Mouse (Mus musculus) neural tube, embryonic 15.5 days (tissue): ENCODE results near the gene Tm4sf5. TPM values are rescaled to one million over a fixed set of nuclear protein-coding genes. Genes with fewer than 3 reads are reported as not detected.

Experiments used
- ATAC-seq: fragments of 200-750 bp; cut with Nextera tagmentation; 2 replicates; pipeline ENCODE4 v1.8.0; 2017; ENCODE audit warnings: mild to moderate bottlenecking, moderate TSS enrichment, moderate library complexity; ENCODE audit not compliant: low FRiP score
- H3K27ac ChIP-seq: fragments of 300-500 bp; sonication (generic); replicated peaks from 2 replicates; pipeline ENCODE4 v1.5.1; 2015; ENCODE audit warnings: mild to moderate bottlenecking, inconsistent platforms
- H3K27me3 ChIP-seq: fragments of 300-500 bp; sonication (generic); replicated peaks from 2 replicates; pipeline ENCODE4 v1.6.1; 2015; ENCODE audit warnings: inconsistent platforms
- H3K36me3 ChIP-seq: fragments of 300-500 bp; sonication (generic); 2 replicates; pipeline ENCODE4 v1.6.1; 2015; ENCODE audit warnings: inconsistent platforms
- H3K4me1 ChIP-seq: fragments of 300-500 bp; sonication (generic); 2 replicates; pipeline ENCODE4 v1.6.1; 2015; ENCODE audit warnings: inconsistent platforms
- H3K4me2 ChIP-seq: fragments of 300-500 bp; sonication (generic); 2 replicates; pipeline ENCODE4 v1.6.1; 2015; ENCODE audit warnings: inconsistent platforms, mild to moderate bottlenecking, moderate library complexity
- H3K4me3 ChIP-seq: fragments of 300-500 bp; sonication (generic); replicated peaks from 2 replicates; pipeline ENCODE4 v1.5.1; 2015; ENCODE audit warnings: mild to moderate bottlenecking, inconsistent platforms
- H3K9ac ChIP-seq: fragments of 300-500 bp; sonication (generic); replicated peaks from 2 replicates; pipeline ENCODE4 v1.6.1; 2015; ENCODE audit warnings: mild to moderate bottlenecking, inconsistent platforms
- H3K9me3 ChIP-seq: fragments of 300-500 bp; sonication (generic); replicated peaks from 2 replicates; pipeline ENCODE4 v1.6.1; 2016; ENCODE audit warnings: inconsistent platforms
- WGBS: fragments of 180-500 bp; shearing (Covaris S2); methylation state at CpG from one replicate; pipeline ENCODE4 v1.1.7; 2015; ENCODE audit warnings: mixed read lengths; 5-methylcytosine and 5-hydroxymethylcytosine counted together
- polyA plus RNA-seq: library from polyadenylated mRNA; unstranded; fragments of >200 nt; fragmentation: Nextera tagmentation; extraction: Ambion mirVana; gene quantifications from 2 replicates; pipeline ENCODE4 v1.2.1, GENCODE M21; 2015

Gene Tm4sf5
- polyA plus RNA-seq, 1 experiment from 2014 or later = 1.5 TPM

DNA sequence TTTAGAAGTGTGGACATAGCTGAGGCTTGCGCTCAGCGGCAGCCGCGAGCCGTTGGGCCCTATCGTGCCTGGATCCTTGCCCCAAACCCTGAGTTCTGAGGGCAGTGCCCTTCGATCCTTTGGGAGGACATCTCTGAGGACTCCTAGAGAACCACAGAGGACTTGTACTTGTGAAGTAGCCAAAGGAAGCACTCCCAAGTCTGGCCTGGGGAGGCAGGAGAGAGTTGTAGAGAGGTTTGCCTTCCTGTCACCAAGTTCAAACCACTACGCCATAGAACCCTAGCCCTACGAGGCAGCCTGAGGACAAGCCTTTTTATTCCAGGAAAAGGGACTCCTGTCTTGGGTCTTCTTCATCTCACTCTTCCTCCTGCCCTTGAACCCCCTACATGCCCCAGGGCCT is 52.5 kb downstream of the Tm4sf5 start:
- no peaks in the 10 kb centered on the region for H3K9me3 ChIP-seq
- peaks cover 3% of the 10 kb centered on the region; the same call in 1 of the 2 replicates for H3K36me3 ChIP-seq
- ATAC-seq = no peak
- H3K4me1 ChIP-seq = peaks cover 8% of the 10 kb centered on the region
- H3K27me3 ChIP-seq = no peaks in the 10 kb centered on the region
- no peak overlapping the region for H3K9ac ChIP-seq
- H3K4me3 ChIP-seq = no peak overlapping the region
- 87% methylated on average over 9 of the region's 9 CpGs for WGBS
- no peak overlapping the region for H3K4me2 ChIP-seq
- no peak overlapping the region for H3K27ac ChIP-seq

Other genes with a start within 250 kb of the Tm4sf5 start
- 2.1 and 2.7 TPM in 2 replicates for gene Alox12, start 249.9 kb upstream of the Tm4sf5 start, polyA plus RNA-seq
- 5.9 TPM in 1 of 2 replicates, not detected in the other for gene Alox12e, start 182.6 kb upstream of the Tm4sf5 start, polyA plus RNA-seq
- 1.2 TPM in 1 of 2 replicates, not detected in the other for gene Alox15, start 153.2 kb upstream of the Tm4sf5 start, polyA plus RNA-seq
- gene Pelp1, start 95.2 kb upstream of the Tm4sf5 start, polyA plus RNA-seq = 29.7 and 33.0 TPM in 2 replicates
- gene Arrb2, start 72.6 kb upstream of the Tm4sf5 start, polyA plus RNA-seq = 53.6 and 59.7 TPM in 2 replicates
- gene Med11, start 53.3 kb upstream of the Tm4sf5 start, polyA plus RNA-seq = 44.4 and 45.0 TPM in 2 replicates
- 0.60 and 1.0 TPM in 2 replicates for gene Zmynd15, start 45.8 kb upstream of the Tm4sf5 start, polyA plus RNA-seq
- gene Cxcl16, start 45.3 kb upstream of the Tm4sf5 start, polyA plus RNA-seq = 7.4 and 8.5 TPM in 2 replicates
- 0.32 and 0.96 TPM in 2 replicates for gene Vmo1, start 9.4 kb downstream of the Tm4sf5 start, polyA plus RNA-seq
- gene Gltpd2, start 14.0 kb downstream of the Tm4sf5 start, polyA plus RNA-seq = 0.15 and 0.41 TPM in 2 replicates
- gene Psmb6, start 20.1 kb downstream of the Tm4sf5 start, polyA plus RNA-seq = 756 and 815 TPM in 2 replicates
- not detected in 2 replicates for gene Gm40193, start 27.7 kb downstream of the Tm4sf5 start, polyA plus RNA-seq
- gene Pld2, start 34.8 kb downstream of the Tm4sf5 start, polyA plus RNA-seq = 16.1 and 18.1 TPM in 2 replicates
- 15.0 and 16.6 TPM in 2 replicates for gene Mink1, start 57.6 kb downstream of the Tm4sf5 start, polyA plus RNA-seq
- not detected in 2 replicates for gene 4930544D05Rik, start 110.6 kb downstream of the Tm4sf5 start, polyA plus RNA-seq
- 0.23 and 0.40 TPM in 2 replicates for gene Chrne, start 114.0 kb downstream of the Tm4sf5 start, polyA plus RNA-seq
- 0.15 TPM in 2 replicates for gene Gp1ba, start 133.9 kb downstream of the Tm4sf5 start, polyA plus RNA-seq
- gene Rnf167, start 142.0 kb downstream of the Tm4sf5 start, polyA plus RNA-seq = 100 and 109 TPM in 2 replicates
- gene Slc25a11, start 142.2 kb downstream of the Tm4sf5 start, polyA plus RNA-seq = 169 and 174 TPM in 2 replicates
- 679 and 994 TPM in 2 replicates for gene Pfn1, start 149.4 kb downstream of the Tm4sf5 start, polyA plus RNA-seq
- 12.6 and 17.5 TPM in 2 replicates for gene Eno3, start 152.0 kb downstream of the Tm4sf5 start, polyA plus RNA-seq
- gene Spag7, start 164.2 kb downstream of the Tm4sf5 start, polyA plus RNA-seq = 159 and 165 TPM in 2 replicates
- gene Camta2, start 182.9 kb downstream of the Tm4sf5 start, polyA plus RNA-seq = 25.6 and 29.0 TPM in 2 replicates
- 1.2 and 1.4 TPM in 2 replicates for gene Inca1, start 194.9 kb downstream of the Tm4sf5 start, polyA plus RNA-seq
- gene Kif1c, start 195.3 kb downstream of the Tm4sf5 start, polyA plus RNA-seq = 1.6 and 1.7 TPM in 2 replicates